Mouse (Mus musculus) CH12.LX (cell line): ENCODE measurements around the gene Galnt18. TPM values are rescaled to one million over a fixed set of nuclear protein-coding genes. Genes with fewer than 3 reads are reported as not detected.

Experiments used
- DNase-seq: peaks from one replicate; pipeline ENCODE4 v3.0.0-alpha.2; 2013; ENCODE audit errors: extremely low read depth
- H3K27ac ChIP-seq: 2 replicates; pipeline ENCODE4 v1.5.1; 2012; ENCODE audit warnings: low read depth, mild to moderate bottlenecking, control low read depth, moderate library complexity; ENCODE audit not compliant: insufficient read depth
- H3K27me3 ChIP-seq: replicated peaks from 2 replicates; pipeline ENCODE3; 2012; ENCODE audit warnings: inconsistent platforms
- H3K36me3 ChIP-seq, 2 experiments: replicated peaks in 1 of 2; 2 replicates each; pipeline versions ENCODE3 to v1.6.1; 2012; ENCODE audit warnings: inconsistent platforms in 1 of 2, low read length in 1 of 2, mild to moderate bottlenecking in 1 of 2, mixed read lengths in 1 of 2, moderate library complexity in 1 of 2; ENCODE audit not compliant: control insufficient read depth in 1 of 2, insufficient read depth in 1 of 2
- H3K4me1 ChIP-seq, 2 experiments: 2 replicates each; pipeline ENCODE4 v1.6.1; 2012; ENCODE audit warnings: inconsistent platforms in 1 of 2, moderate library complexity in 1 of 2; ENCODE audit not compliant: insufficient read depth in 2 of 2, control insufficient read depth in 1 of 2
- H3K4me2 ChIP-seq: 2 replicates; pipeline ENCODE4 v1.6.1; 2012; ENCODE audit warnings: low read depth, mild to moderate bottlenecking, control low read depth; ENCODE audit not compliant: poor library complexity, insufficient read depth, severe bottlenecking
- H3K4me3 ChIP-seq, 3 experiments: fragments of 150-350 bp in 1 of 3; sonication (generic) in 1 of 3; replicated peaks in 1 of 3; 2 replicates each; pipeline versions ENCODE3 to v1.5.1; 2011 to 2012; ENCODE audit warnings: low read depth in 2 of 3, low read length in 2 of 3, mild to moderate bottlenecking in 2 of 3, moderate library complexity in 2 of 3, control low read depth in 1 of 3, improper control_type of control experiment in 1 of 3, inconsistent platforms in 1 of 3, mixed read lengths in 1 of 3; ENCODE audit not compliant: poor library complexity in 1 of 3
- H3K79me2 ChIP-seq: replicated peaks from 2 replicates; pipeline ENCODE4 v1.6.1; 2012; ENCODE audit warnings: mild to moderate bottlenecking, moderate library complexity; ENCODE audit not compliant: control insufficient read depth, poor library complexity, insufficient read depth, severe bottlenecking; ENCODE audit errors: extremely low read depth
- H3K9ac ChIP-seq: 2 replicates; pipeline ENCODE4 v1.6.1; 2012; ENCODE audit warnings: low read depth, mild to moderate bottlenecking, control low read depth, moderate library complexity; ENCODE audit not compliant: insufficient read depth
- H3K9me3 ChIP-seq: replicated peaks from 2 replicates; pipeline ENCODE3; 2012; ENCODE audit warnings: low read length, inconsistent platforms, mixed read lengths
- CHD2 ChIP-seq: IDR thresholded peaks from 2 replicates; pipeline ENCODE4 v1.6.1; 2011; ENCODE audit warnings: low read length, improper control_type of control experiment
- ELF1 ChIP-seq: IDR thresholded peaks from 2 replicates; pipeline ENCODE4 v1.6.1; 2014; ENCODE audit warnings: low read depth, mild to moderate bottlenecking, inconsistent platforms, low read length, improper control_type of control experiment
- EP300 ChIP-seq: IDR thresholded peaks from 2 replicates; pipeline ENCODE4 v1.6.1; 2011; ENCODE audit warnings: low read length, improper control_type of control experiment
- ETS1 ChIP-seq: conservative IDR thresholded peaks from 2 replicates; pipeline ENCODE4 v1.6.1; 2012; ENCODE audit warnings: low read depth, mild to moderate bottlenecking, inconsistent platforms, low read length, improper control_type of control experiment, moderate library complexity
- HCFC1 ChIP-seq: IDR thresholded peaks from 2 replicates; pipeline ENCODE4 v1.6.1; 2012; ENCODE audit warnings: low read depth, mild to moderate bottlenecking, inconsistent platforms, low read length, improper control_type of control experiment
- JUND ChIP-seq: conservative IDR thresholded peaks from 2 replicates; pipeline ENCODE4 v1.6.1; 2011; ENCODE audit warnings: low read depth, low read length, improper control_type of control experiment
- KAT2A ChIP-seq: IDR thresholded peaks from 2 replicates; pipeline ENCODE4 v1.6.1; 2012; ENCODE audit warnings: low read length, improper control_type of control experiment, inconsistent platforms; ENCODE audit not compliant: insufficient replicate concordance
- MAFK ChIP-seq: IDR thresholded peaks from 2 replicates; pipeline ENCODE4 v1.6.1; 2011; ENCODE audit warnings: low read length, improper control_type of control experiment; ENCODE audit not compliant: insufficient replicate concordance
- MAX ChIP-seq: IDR thresholded peaks from 2 replicates; pipeline ENCODE4 v1.6.1; 2011; ENCODE audit warnings: low read length, improper control_type of control experiment
- MEF2A ChIP-seq: IDR thresholded peaks from 2 replicates; pipeline ENCODE4 v1.6.1; 2014; ENCODE audit warnings: low read depth, mild to moderate bottlenecking, inconsistent platforms, low read length, improper control_type of control experiment, borderline replicate concordance
- MXI1 ChIP-seq: IDR thresholded peaks from 2 replicates; pipeline ENCODE4 v1.6.1; 2011; ENCODE audit warnings: mild to moderate bottlenecking, low read depth, low read length, improper control_type of control experiment
- MYC ChIP-seq: IDR thresholded peaks from 2 replicates; pipeline ENCODE4 v1.6.1; 2011; ENCODE audit warnings: low read depth, mild to moderate bottlenecking, improper control_type of control experiment, low read length
- NRF1 ChIP-seq: IDR thresholded peaks from 2 replicates; pipeline ENCODE4 v1.6.1; 2014; ENCODE audit warnings: low read depth, mild to moderate bottlenecking, inconsistent platforms, low read length, improper control_type of control experiment, moderate library complexity
- RAD21 ChIP-seq: IDR thresholded peaks from 2 replicates; pipeline ENCODE4 v1.6.1; 2011; ENCODE audit warnings: low read depth, mild to moderate bottlenecking, low read length, improper control_type of control experiment, moderate library complexity
- TBP ChIP-seq: conservative IDR thresholded peaks from 2 replicates; pipeline ENCODE4 v1.6.1; 2011; ENCODE audit warnings: low read depth, low read length, improper control_type of control experiment
- TCF12 ChIP-seq: IDR thresholded peaks from 2 replicates; pipeline ENCODE4 v1.6.1; 2014; ENCODE audit warnings: low read depth, mild to moderate bottlenecking, inconsistent platforms, low read length, improper control_type of control experiment
- USF1 ChIP-seq: IDR thresholded peaks from 2 replicates; pipeline ENCODE4 v1.6.1; 2014; ENCODE audit warnings: low read depth, mild to moderate bottlenecking, inconsistent platforms, low read length, improper control_type of control experiment
- ZNF384 ChIP-seq: IDR thresholded peaks from 2 replicates; pipeline ENCODE4 v1.6.1; 2012; ENCODE audit warnings: low read depth, low read length, improper control_type of control experiment, inconsistent platforms
- dilution Hi-C: fragments of 300-500 bp; cut with MboI; formaldehyde crosslinking; loops from 2 replicates; pipeline ENCODE4 v1.14.3; 2020; ENCODE audit warnings: low sequenced_read_pairs; ENCODE audit not compliant: extremely low pct_unique_long_range_greater_than_20kb, extremely low pct_ligation_motif_present
- in situ Hi-C: fragments of 300-500 bp; cut with MboI; formaldehyde crosslinking; loops from 3 replicates; pipeline ENCODE4 v1.14.3; 2019; ENCODE audit warnings: low sequenced_read_pairs, low pct_ligation_motif_present, low pct_unique_long_range_greater_than_20kb, mixed read lengths
- polyA plus RNA-seq: library from polyadenylated mRNA; unstranded; fragments of >175 nt; gene quantifications from 2 replicates; pipeline ENCODE4 v1.2.1, GENCODE M21; 2012; ENCODE audit warnings: low read depth; ENCODE audit not compliant: insufficient read length
- total RNA-seq, 2 experiments: library from RNA; depleted of rRNA; stranded (reverse); fragments of 300-350 nt in 1 of 2; fragments of >200 nt in 1 of 2; gene quantifications; 2 replicates each; pipeline ENCODE4 v1.2.3; 2012 to 2014

Gene Galnt18
- total and polyA plus RNA-seq, 3 experiments = 0.04 TPM; not detected in 2

GRCm38 (mm10) chr7:111699446-111699845, 80.3 kb downstream of the Galnt18 start:
- dilution Hi-C loops (no loop called here), in situ Hi-C loops (no loop called here)
- no peak overlapping the region for H3K4me2 ChIP-seq
- H3K79me2 ChIP-seq = no peaks in the 10 kb centered on the region
- H3K9me3 ChIP-seq = no peaks in the 10 kb centered on the region
- H3K4me3 ChIP-seq = no peak overlapping the region
- no peak overlapping the region for H3K27ac ChIP-seq
- H3K36me3 ChIP-seq = no peaks in the 10 kb centered on the region
- TF ChIP-seq MYC = no peak
- no peak for TF ChIP-seq TBP
- no peak for TF ChIP-seq HCFC1
- TF ChIP-seq RAD21 = no peak
- TF ChIP-seq ELF1 = no peak
- TF ChIP-seq MAX = no peak
- TF ChIP-seq JUND = no peak
- no peak for TF ChIP-seq NRF1
- TF ChIP-seq EP300 = no peak
- TF ChIP-seq USF1 = no peak
- H3K9ac ChIP-seq = no peak overlapping the region
- DNase-seq = no peak
- H3K27me3 ChIP-seq = peaks cover 56% of the 10 kb centered on the region
- no peaks in the 10 kb centered on the region for H3K4me1 ChIP-seq

GRCm38 (mm10) chr7:111696226-111696625, 83.6 kb downstream of the Galnt18 start:
- TF ChIP-seq KAT2A = no peak
- no peak for TF ChIP-seq ETS1
- TF ChIP-seq MEF2A = no peak
- no peak for TF ChIP-seq NRF1
- no peak for TF ChIP-seq MYC
- no peak for TF ChIP-seq MXI1
- no peak for TF ChIP-seq ELF1
- TF ChIP-seq MAFK = no peak
- no peak for TF ChIP-seq USF1
- TF ChIP-seq ZNF384 = no peak
- TF ChIP-seq TCF12 = no peak
- no peak for TF ChIP-seq CHD2
- no peak for TF ChIP-seq TBP
- TF ChIP-seq, all 38 proteins: peak for 0
- Histone ChIP-seq H3K4me2 (no peak overlapping the region), H3K9ac (no peak overlapping the region), H3K4me3 (no peak overlapping the region), H3K4me1 (no peaks in the 10 kb centered on the region), H3K27me3 (peaks cover 67% of the 10 kb centered on the region), H3K27ac (no peak overlapping the region), H3K79me2 (no peaks in the 10 kb centered on the region), H3K36me3 (no peaks in the 10 kb centered on the region), H3K9me3 (no peaks in the 10 kb centered on the region)
- DNase-seq = no peak
- dilution Hi-C loops (no loop called here), in situ Hi-C loops (no loop called here)
